Mouse (Mus musculus): ENCODE data around the gene Zfp729b. TPM values are rescaled to one million over a fixed set of nuclear protein-coding genes. Genes with fewer than 3 reads are reported as not detected.

Gene Zfp729b
- 3.9 and 4.4 TPM in 2 replicates for polyA plus RNA-seq (2012; rRNA removed)

- peak; percentile 66 for DNase-seq (ENCODE audit: low spot score)
Measured at GRCm38 (mm10) chr13:67609066-67609876, at the start of gene Zfp729b. Zfp729b (minus strand) TSS chr13:67609707.

GRCm38 (mm10) chr13:67652496-67652895 lies 43.0 kb upstream of the Zfp729b start:
- no peak for DNase-seq (ENCODE audit: low spot score)

- DNase-seq (ENCODE audit: low spot score): peak; percentile 44
Measured at GRCm38 (mm10) chr13:67637294-67638007, 27.9 kb upstream of the Zfp729b start, which contains the start of the genes Gm49345 and Zfp729a. Gm49345 (minus strand) TSS chr13:67637769. Zfp729a (minus strand) TSS chr13:67637791.

GRCm38 (mm10) chr13:67610108-67610507 lies 601 bp upstream of the Zfp729b start:
- no peak for DNase-seq (ENCODE audit: low spot score)

GRCm38 (mm10) chr13:67572591-67573189 lies 36.8 kb downstream of the Zfp729b start:
- no peak for DNase-seq (ENCODE audit: low spot score)

- DNase-seq (ENCODE audit: low spot score): no peak
Measured at GRCm38 (mm10) chr13:67553730-67554129, 55.8 kb downstream of the Zfp729b start, which contains the start of gene Zfp748. Zfp748 (minus strand) TSS chr13:67553830.

GRCm38 (mm10) chr13:67552505-67553346 lies 56.8 kb downstream of the Zfp729b start:
- peak; percentile 67 for DNase-seq (ENCODE audit: low spot score)

- no peak for DNase-seq (ENCODE audit: low spot score)
Measured at GRCm38 (mm10) chr13:67545941-67546340, 63.6 kb downstream of the Zfp729b start.

Other genes with a start within 250 kb of the Zfp729b start
- gene Gm28044, start 249.2 kb downstream of the Zfp729b start, polyA plus RNA-seq (2012; rRNA removed): 0.43 and 0.47 TPM in 2 replicates
- gene Zfp953, start 249.1 kb downstream of the Zfp729b start, polyA plus RNA-seq (2012; rRNA removed): 1.5 and 1.7 TPM in 2 replicates
- gene Gm28041, start 234.0 kb downstream of the Zfp729b start, polyA plus RNA-seq (2012; rRNA removed): 0.32 and 0.45 TPM in 2 replicates
- 0.73 and 1.0 TPM in 2 replicates for gene Zfp456, start 233.9 kb downstream of the Zfp729b start, polyA plus RNA-seq (2012; rRNA removed)
- gene Zfp429, start 209.9 kb downstream of the Zfp729b start, polyA plus RNA-seq (2012; rRNA removed): 7.6 and 8.3 TPM in 2 replicates
- 2.5 and 2.6 TPM in 2 replicates for gene Zfp459, start 188.3 kb downstream of the Zfp729b start, polyA plus RNA-seq (2012; rRNA removed)
- 7.0 TPM in 2 replicates for gene Zfp874a, start 158.1 kb downstream of the Zfp729b start, polyA plus RNA-seq (2012; rRNA removed)
- gene Zfp874b, start 125.4 kb downstream of the Zfp729b start, polyA plus RNA-seq (2012; rRNA removed): 7.3 and 8.7 TPM in 2 replicates
- gene Zfp58, start 109.2 kb downstream of the Zfp729b start, polyA plus RNA-seq (2012; rRNA removed): 6.5 and 6.9 TPM in 2 replicates
- gene Gm26965, start 83.6 kb downstream of the Zfp729b start, polyA plus RNA-seq (2012; rRNA removed): 0.08 TPM in 1 of 2 replicates, not detected in the other
- gene Zfp87, start 83.5 kb downstream of the Zfp729b start, polyA plus RNA-seq (2012; rRNA removed): 20.8 and 23.6 TPM in 2 replicates
- gene Zfp748, start 55.9 kb downstream of the Zfp729b start, polyA plus RNA-seq (2012; rRNA removed): 4.9 TPM in 2 replicates
- gene Gm49345, start 28.1 kb upstream of the Zfp729b start, polyA plus RNA-seq (2012; rRNA removed): not detected in 2 replicates
- gene Zfp729a, start 28.1 kb upstream of the Zfp729b start, polyA plus RNA-seq (2012; rRNA removed): 4.4 and 5.4 TPM in 2 replicates
- gene Zfp738, start 77.4 kb upstream of the Zfp729b start, polyA plus RNA-seq (2012; rRNA removed): 7.4 and 7.7 TPM in 2 replicates
- 5.8 and 6.5 TPM in 2 replicates for gene Zfp65, start 119.5 kb upstream of the Zfp729b start, polyA plus RNA-seq (2012; rRNA removed)
- gene Zfp85, start 145.5 kb upstream of the Zfp729b start, polyA plus RNA-seq (2012; rRNA removed): 3.7 and 4.1 TPM in 2 replicates
- 2.2 and 2.3 TPM in 2 replicates for gene Zfp493, start 170.0 kb upstream of the Zfp729b start, polyA plus RNA-seq (2012; rRNA removed)
- gene Zfp273, start 204.0 kb upstream of the Zfp729b start, polyA plus RNA-seq (2012; rRNA removed): 3.4 and 3.9 TPM in 2 replicates
- gene Gm10037, start 221.4 kb upstream of the Zfp729b start, polyA plus RNA-seq (2012; rRNA removed): 3.7 TPM in 2 replicates

Data from urinary bladder, adult 2 months (tissue).